Mouse (Mus musculus): ENCODE measurements around the gene Slc25a35.
"Not testable (repeated sequence)": the region's sequence is repeated elsewhere in the genome, so short reads cannot be mapped to it uniquely, and the experiment has no call there.

Gene Slc25a35

GRCm38 (mm10) chr11:69006575-69006974 is 38.6 kb downstream of the Slc25a35 start:
- DNase-seq (ENCODE audit: low read depth, low spot score) = not testable (repeated sequence)

- peak; percentile 94 for DNase-seq (ENCODE audit: low read depth, low spot score)
These were observed 40.5 kb downstream of the Slc25a35 start, which contains the start of gene Pfas for GRCm38 (mm10) chr11:69008182-69009121. TSS of gene Pfas (minus strand) at chr11:69008460.

DNA sequence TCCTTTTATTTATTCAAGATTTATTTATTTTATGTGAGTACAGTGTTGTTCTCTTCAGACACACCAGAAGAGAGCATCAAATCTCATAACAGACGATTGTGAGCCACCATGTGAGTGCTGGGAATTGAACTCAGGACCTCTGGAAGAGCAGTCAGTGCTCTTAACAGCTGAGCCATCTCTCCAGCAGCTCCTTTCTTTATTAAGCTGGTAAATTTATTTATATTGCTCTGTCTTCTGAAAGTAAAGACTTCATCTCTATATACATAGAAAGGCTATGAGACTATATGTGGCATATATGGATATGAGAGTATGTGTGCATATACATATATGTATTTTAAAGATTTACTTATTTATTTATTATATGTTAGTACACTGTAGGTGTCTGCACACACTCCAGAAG is 41.6 kb downstream of the Slc25a35 start:
- no peak for DNase-seq (ENCODE audit: low read depth, low spot score)

- no peak for DNase-seq (ENCODE audit: low read depth, low spot score)
These were observed 42.7 kb downstream of the Slc25a35 start for GRCm38 (mm10) chr11:69010400-69011323.

- DNase-seq (ENCODE audit: low read depth, low spot score) = not testable (repeated sequence)
These were observed 43.5 kb downstream of the Slc25a35 start for GRCm38 (mm10) chr11:69011445-69011844.

DNA sequence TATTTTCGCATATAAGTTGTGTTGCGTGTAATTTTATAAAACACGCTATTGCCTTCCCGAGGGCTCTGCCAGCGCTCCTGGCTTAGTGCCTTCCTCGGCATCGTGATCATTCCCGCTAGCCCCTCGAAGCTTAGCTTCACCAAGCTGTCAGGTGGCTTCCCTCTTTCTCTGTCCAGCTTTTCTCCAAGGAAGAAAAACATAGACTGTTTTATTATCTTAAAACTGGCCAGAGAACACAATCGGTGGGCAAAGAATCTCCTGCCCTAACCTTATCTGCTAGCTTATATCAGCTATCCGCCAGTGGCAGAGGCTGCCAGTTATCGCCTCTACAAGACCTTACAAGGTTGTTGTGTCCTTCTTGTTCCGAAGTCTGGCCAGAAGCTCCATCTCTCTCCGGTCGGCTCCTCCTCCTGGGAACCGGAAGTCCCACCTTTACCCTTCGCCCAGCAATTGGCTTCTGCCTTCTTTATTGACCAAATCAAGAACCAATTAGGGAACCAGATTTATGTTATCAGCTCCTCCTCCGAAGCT is 44.2 kb downstream of the Slc25a35 start:
- DNase-seq (ENCODE audit: low read depth, low spot score) = peak; percentile 90

GRCm38 (mm10) chr11:69015644-69016441 is 47.9 kb downstream of the Slc25a35 start, which contains the start of gene Ctc1:
TSS of gene Ctc1 (plus strand) at chr11:69015911.
- peak; percentile 94 for DNase-seq (ENCODE audit: low read depth, low spot score)

DNA sequence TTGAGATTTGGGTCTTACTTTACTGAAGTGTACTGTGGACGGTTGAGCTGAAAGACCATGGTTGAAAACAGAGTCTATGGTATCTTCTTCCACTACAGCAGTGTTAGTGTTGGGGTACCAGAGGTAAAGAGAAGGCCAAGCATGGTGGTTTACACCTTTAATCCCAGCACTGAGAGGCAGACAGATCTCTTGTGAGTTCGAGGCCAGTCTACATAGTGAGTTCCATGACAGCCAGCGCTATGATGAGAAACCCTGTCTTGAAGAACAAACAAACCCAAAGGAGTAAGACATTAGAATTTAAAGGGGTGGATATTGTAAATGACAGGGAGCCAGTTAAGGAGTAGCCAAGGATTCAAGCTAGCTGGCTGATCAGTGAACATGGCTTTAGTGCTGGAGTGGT is 48.8 kb downstream of the Slc25a35 start:
- DNase-seq (ENCODE audit: low read depth, low spot score) = no peak

- no peak for DNase-seq (ENCODE audit: low read depth, low spot score)
These were observed 52.8 kb downstream of the Slc25a35 start for GRCm38 (mm10) chr11:69020691-69021090.
